Mouse (Mus musculus): ENCODE data around the gene Echs1. TPM values are rescaled to one million over a fixed set of nuclear protein-coding genes. Genes with fewer than 3 reads are reported as not detected.
"Not testable (repeated sequence)": the region's sequence is repeated elsewhere in the genome, so short reads cannot be mapped to it uniquely, and the experiment has no call there.

Gene Echs1
- total RNA-seq (2022) = 10 to 100 TPM; 56.9 to 64.5 (median 59.3) TPM

GRCm38 (mm10) chr7:140116329-140117054, at the start of gene Echs1:
Echs1 (minus strand) TSS chr7:140116476.
- peak; percentile 73 to 81 for DNase-seq (ENCODE audit: low spot score in 2 of 2)

DNA sequence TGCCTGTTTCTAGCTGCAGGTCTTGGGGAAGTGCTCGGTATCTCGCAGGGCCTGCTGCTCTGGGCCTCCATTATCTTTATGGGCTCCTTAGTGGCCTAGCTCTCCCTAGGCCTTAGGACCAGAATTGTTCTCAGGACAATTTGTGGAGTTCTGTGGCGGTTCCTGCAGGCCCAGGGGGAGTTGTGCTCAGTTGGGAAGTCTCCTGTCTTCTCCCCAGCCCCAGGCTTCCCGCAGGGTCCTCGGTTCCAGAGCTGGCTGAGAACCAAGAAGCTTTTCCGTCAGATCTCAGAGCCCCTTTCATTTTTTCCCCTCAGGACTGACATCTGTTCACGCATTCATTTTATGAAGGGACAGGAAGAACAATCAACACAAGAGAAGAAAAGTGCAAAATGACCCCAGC, 48.4 kb upstream of the Echs1 start, which contains the start of gene Olfr522:
TSS of gene Olfr522 (minus strand) at position 101 of the 400 bp plus-strand sequence.
- no peak for DNase-seq (ENCODE audit: low spot score in 2 of 2)

GRCm38 (mm10) chr7:140160363-140160762, 44.1 kb upstream of the Echs1 start:
- DNase-seq (ENCODE audit: low spot score in 2 of 2) = no peak

GRCm38 (mm10) chr7:140154218-140154927, 38.1 kb upstream of the Echs1 start, which contains the start of gene Sprn:
Sprn (minus strand) TSS chr7:140154877.
- DNase-seq (ENCODE audit: low spot score in 2 of 2) = peak; percentile 54 to 84

DNA sequence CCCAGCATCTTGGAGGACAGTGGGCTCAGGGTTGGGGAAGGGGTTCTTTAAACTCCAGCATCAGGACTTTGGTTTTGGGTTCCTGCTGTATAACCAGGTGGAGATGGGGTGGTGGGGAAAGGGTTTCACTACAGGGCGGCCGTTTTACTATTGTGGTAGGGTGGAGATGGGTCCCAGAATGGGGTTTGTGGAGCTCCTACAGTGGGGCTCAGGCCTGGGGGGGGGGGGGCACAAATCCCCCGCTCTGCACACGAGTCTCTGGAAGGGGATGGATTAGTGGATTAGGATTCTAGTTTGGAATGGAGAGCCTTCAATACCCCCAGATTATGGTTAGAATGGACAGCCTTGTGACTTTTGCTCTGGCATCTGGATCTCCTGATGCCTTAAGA, 37.5 kb upstream of the Echs1 start:
- no peak for DNase-seq (ENCODE audit: low spot score in 2 of 2)

- peak in 1 of 2 experiments; percentile 54 for DNase-seq (ENCODE audit: low spot score in 2 of 2)
Observed at GRCm38 (mm10) chr7:140153383-140153782, 37.1 kb upstream of the Echs1 start.

DNA sequence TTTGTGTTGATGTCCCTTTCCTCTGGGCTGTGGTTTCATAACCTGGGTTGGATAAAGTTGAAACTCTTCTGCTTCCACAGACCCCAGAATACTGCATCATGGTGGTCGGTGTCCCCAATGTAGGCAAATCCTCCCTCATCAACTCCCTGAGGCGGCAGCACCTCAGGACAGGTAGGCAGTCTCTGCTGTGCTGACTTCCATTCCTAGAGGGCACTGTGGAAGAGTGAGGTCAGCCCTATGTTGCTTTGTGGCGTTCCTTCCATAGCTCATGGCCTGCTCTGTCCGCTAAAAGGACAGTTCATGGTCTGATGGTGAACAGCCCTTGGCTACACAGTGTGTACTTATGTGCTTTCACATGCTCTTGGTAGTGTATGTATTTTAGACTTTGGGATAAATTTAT, 28.3 kb upstream of the Echs1 start:
- DNase-seq (ENCODE audit: low spot score in 2 of 2) = no peak

- no peak for DNase-seq (ENCODE audit: low spot score in 2 of 2)
Observed at GRCm38 (mm10) chr7:140141350-140141749, 25.1 kb upstream of the Echs1 start.

GRCm38 (mm10) chr7:140138021-140138310, 21.7 kb upstream of the Echs1 start:
- DNase-seq (ENCODE audit: low spot score in 2 of 2) = peak in 1 of 2 experiments; percentile 43

DNA sequence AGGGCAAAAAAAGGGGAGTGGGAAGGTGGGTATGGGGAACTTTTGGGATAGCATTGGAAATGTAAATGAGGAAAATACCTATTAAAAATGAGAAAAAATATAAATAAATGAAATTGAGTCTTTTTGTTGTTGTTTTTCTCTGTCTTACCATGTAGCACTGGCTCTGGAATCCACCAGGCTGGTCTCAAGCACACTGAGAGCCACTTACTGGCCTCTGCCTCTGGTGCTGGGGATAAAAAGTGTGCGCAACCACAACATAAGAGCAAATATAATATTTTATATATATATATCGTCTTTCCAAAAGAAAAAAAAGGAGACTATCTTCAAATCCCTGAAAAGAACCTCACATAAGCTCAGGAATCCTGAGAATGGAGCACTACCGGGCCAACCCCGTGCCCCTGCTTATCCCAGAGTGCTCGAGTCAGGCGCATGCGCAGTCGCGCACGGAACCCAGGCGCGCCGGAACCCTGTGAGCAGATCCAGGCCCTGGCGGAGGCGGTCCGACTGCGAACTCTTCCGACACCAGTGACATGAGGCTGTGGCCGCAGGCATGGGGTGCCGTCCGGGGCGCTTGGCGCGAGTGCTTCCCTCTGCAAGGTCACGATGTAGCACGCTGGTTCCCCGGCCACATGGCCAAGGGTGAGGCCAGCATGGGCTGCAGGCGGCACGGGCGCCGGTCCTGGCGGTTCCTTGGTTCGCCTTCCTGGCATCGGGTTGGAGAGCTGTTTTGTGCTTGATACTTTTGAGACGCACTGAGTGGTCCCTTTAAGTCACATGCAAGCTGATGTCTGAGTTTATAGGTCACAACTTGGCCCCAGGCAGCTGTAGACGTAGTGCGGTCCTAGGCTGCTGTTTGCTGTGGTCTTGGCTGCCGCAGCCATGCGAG, 21.1 kb upstream of the Echs1 start, which contains the start of gene Mtg1:
TSS of gene Mtg1 (plus strand) at position 430 of the 886 bp plus-strand sequence.
- peak; percentile 95 to 98 for DNase-seq (ENCODE audit: low spot score in 2 of 2)

DNA sequence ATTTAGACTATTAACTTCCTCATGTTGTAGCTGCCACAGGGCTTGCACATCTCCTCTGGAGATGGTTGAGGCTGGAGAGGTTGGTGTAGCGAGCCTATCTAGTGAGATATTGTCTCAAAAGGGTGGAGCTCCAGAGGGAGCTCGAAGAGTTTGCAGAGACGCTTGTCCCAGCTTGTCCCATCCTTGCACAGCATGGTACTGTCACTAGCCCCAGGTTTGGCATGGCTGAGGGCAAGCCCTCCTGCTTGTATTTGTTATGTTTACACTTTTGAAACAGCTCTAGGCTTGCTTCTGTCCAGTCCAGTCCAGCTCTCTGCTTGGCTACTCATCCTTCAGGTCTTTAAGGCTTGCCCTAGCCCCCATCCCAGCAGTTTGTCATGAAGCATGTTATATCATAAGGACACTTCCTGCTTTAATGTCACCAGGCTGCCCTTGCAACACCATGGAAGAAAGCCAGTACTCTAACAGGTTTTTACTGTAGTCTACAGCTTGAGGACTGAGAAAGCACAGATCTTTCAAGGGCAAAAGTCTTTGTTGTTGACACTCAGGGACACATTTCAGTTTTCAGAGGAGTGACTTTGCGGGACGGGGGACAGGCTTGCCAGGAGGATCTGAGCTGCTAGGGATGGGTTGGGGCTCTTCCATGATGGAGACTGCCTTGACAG, 19.0 kb upstream of the Echs1 start:
- no peak for DNase-seq (ENCODE audit: low spot score in 2 of 2)

DNA sequence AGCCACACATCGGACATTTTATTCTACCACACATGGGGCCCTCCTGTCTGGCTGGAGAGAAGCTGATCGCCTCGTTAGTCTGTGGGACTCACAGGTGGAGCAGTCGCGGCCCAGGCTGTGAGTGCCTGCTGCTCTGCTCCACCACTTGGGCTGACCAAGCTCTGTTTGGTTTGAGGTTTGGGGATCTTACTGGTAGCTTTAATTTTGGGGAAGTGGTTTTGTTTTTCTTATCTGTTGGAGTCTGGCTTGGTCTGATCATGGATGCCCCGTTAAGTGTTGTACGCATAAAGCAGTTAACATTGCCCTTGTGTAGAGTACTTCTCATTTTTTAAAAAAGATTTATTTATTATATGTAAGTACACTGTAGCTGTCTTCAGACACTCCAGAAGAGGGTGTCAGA, 17.8 kb upstream of the Echs1 start:
- DNase-seq (ENCODE audit: low spot score in 2 of 2) = not testable (repeated sequence)

DNA sequence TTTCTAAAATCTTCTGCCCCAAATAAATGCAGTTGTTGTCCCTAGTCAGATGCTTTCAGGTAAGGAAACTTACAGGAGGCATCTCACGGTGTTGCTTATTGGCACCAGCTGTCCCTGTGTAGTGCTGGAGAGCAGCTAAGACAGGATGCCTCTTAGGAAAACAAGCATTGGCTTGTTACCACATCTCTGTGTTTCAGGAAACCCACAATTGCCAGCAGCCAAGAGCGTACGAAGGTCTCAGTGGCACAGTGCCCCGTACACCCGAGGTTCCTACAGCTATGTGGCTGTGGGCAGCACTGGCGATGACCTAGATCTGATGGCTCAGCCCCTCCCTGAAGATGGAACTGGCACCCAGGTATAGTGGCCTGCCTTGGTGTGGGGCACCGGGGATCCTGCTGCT, 15.9 kb upstream of the Echs1 start:
- not testable (repeated sequence) for DNase-seq (ENCODE audit: low spot score in 2 of 2)

GRCm38 (mm10) chr7:140127911-140128310, 11.6 kb upstream of the Echs1 start:
- DNase-seq (ENCODE audit: low spot score in 2 of 2) = no peak

GRCm38 (mm10) chr7:140126934-140127333, 10.7 kb upstream of the Echs1 start:
- no peak for DNase-seq (ENCODE audit: low spot score in 2 of 2)

DNA sequence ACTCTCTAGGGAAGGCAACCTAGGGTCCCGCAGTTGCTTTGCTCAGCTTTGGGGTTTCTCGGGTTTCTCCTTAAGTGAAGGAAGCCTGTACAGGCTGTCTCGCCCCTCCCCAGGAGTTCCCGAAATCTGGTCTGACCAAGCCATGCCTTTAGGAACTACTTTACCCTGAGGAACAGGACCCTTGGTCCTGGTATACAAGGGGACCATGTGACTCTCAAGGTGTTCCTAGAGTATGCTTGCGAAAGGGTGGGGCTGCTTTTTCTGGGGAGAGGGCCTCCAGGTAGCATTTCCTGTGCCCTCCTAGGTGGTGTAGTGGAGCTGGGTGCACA, 9.7 kb upstream of the Echs1 start:
- DNase-seq (ENCODE audit: low spot score in 2 of 2) = no peak

DNA sequence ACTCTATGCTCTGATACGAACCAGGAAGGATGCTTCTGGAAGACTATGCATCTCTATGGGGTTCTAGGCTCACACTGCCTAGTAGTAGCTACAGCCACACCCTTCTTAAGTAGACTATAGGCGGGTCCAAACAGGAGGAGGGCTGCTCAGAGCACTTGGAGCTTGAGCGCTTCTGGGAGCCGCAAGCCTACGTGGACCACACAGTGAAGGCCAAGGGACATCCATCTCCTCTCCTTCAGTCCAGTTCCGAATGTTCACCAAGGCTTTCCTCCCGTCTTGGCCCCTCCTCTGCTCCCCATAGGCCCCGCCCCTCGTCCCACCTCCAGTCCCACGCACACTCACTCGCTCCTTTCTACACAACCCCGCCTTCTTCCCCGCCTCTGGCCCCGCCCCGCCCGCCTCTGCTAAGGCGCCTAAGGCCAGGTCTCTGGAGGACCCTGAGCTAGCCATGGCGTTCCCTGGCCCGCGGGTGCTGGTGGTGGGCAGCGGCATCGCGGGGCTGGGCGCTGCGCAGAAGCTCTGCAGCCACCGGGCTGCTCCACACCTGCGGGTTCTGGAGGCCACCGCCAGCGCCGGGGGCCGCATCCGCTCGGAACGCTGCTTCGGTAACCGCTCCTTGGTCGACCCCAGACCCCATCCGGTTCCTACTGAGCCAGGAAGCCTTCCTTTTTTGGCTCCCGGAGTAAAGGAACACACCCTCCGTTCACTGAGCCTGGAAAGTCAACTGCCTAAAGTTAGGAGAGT, 9.2 kb upstream of the Echs1 start:
- DNase-seq (ENCODE audit: low spot score in 2 of 2) = peak; percentile 68 to 86

- no peak for DNase-seq (ENCODE audit: low spot score in 2 of 2)
Observed at GRCm38 (mm10) chr7:140124382-140124781, 8.1 kb upstream of the Echs1 start.

- no peak for DNase-seq (ENCODE audit: low spot score in 2 of 2)
Observed at GRCm38 (mm10) chr7:140122765-140123164, 6.5 kb upstream of the Echs1 start.

DNA sequence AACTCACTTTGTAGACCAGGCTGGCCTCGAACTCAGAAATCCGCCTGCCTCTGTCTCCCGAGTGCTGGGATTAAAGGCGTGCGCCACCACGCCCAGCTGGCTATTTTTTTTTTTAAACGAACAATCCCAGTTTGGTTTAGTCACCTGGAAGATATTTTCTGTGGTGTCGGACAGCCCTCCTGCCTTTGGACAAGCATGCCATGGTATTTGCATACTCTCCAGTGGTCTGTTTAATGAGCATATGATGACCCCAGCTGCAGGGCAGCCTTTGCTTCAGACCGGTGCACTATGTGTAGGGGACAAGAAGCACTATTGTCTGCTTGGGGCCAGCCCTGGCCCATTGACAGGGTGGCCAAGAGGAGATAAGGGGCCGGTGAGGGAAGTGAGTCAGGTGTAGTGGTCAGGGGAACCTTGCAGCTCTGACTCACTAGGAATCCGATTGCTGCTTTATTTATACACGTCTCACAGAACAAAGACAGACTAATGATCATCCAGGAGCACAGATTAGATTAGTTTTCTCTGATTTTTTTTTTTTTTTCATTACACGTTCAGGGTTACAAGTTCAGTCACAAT, 5.1 kb upstream of the Echs1 start:
- DNase-seq (ENCODE audit: low spot score in 2 of 2) = no peak
